Mouse (Mus musculus): Measurements from ENCODE around the gene Dph2. TPM values are rescaled to one million over a fixed set of nuclear protein-coding genes. Genes with fewer than 3 reads are reported as not detected.

Gene Dph2
- polyA plus RNA-seq, 1 experiment from 2014 or later, result 21.4 TPM

GRCm38 (mm10) chr4:117878301-117878700 lies 13.5 kb downstream of the Dph2 start:
- TF ChIP-seq CTCF (IDR thresholded peaks at IDR 0.05; ENCODE audit: low read depth), result no peak
- H3K4me2 ChIP-seq, result no peak overlapping the region
- no peaks in the 10 kb centered on the region for H3K27me3 ChIP-seq (ENCODE audit: insufficient read depth, low read length)
- ATAC-seq (ENCODE audit: insufficient read depth) (no peak), DNase-seq (no peak)
- 69% methylated on average over 10 of the region's 10 CpGs for WGBS
- H3K27ac ChIP-seq (ENCODE audit: low read depth), result no peak overlapping the region
- H3K9ac ChIP-seq, result no peak overlapping the region
- H3K4me3 ChIP-seq (ENCODE audit: low read depth, low read length), result no peak overlapping the region
- H3K36me3 ChIP-seq (ENCODE audit: insufficient read depth), result peaks cover 50% of the 10 kb centered on the region
- no peaks in the 10 kb centered on the region for H3K9me3 ChIP-seq (ENCODE audit: low read depth, low read length)
- H3K4me1 ChIP-seq (ENCODE audit: insufficient read depth), result no peaks in the 10 kb centered on the region

GRCm38 (mm10) chr4:117873615-117874014 lies 18.2 kb downstream of the Dph2 start:
- Histone ChIP-seq H3K4me2 (no peak overlapping the region), H3K4me3 (ENCODE audit: low read depth, low read length) (no peak overlapping the region), H3K9me3 (ENCODE audit: low read depth, low read length) (no peaks in the 10 kb centered on the region), H3K9ac (no peak overlapping the region), H3K27ac (ENCODE audit: low read depth) (no peak overlapping the region), H3K36me3 (ENCODE audit: insufficient read depth) (peaks cover 36% of the 10 kb centered on the region), H3K4me1 (ENCODE audit: insufficient read depth) (peaks cover 6% of the 10 kb centered on the region; the same call in 1 of the 2 replicates), H3K27me3 (ENCODE audit: insufficient read depth, low read length) (no peaks in the 10 kb centered on the region)
- no peak for TF ChIP-seq CTCF (IDR thresholded peaks at IDR 0.05; ENCODE audit: low read depth)
- DNase-seq (no peak), ATAC-seq (ENCODE audit: insufficient read depth) (no peak)
- WGBS, result 88% methylated on average over 9 of the region's 9 CpGs

GRCm38 (mm10) chr4:117872471-117872886 lies 19.4 kb downstream of the Dph2 start, which contains the start of gene Ccdc24:
Gene Ccdc24, minus strand, starts transcription at chr4:117872557.
- DNase-seq, result peak; percentile 40
- Histone ChIP-seq H3K4me1 (ENCODE audit: insufficient read depth) (peaks cover 6% of the 10 kb centered on the region; the same call in 1 of the 2 replicates), H3K9ac (peak within 1 kb of the TSS; percentile 29; the same call in 1 of the 2 replicates), H3K9me3 (ENCODE audit: low read depth, low read length) (no peaks in the 10 kb centered on the region), H3K36me3 (ENCODE audit: insufficient read depth) (peaks cover 26% of the 10 kb centered on the region), H3K4me3 (ENCODE audit: low read depth, low read length) (peak within 1 kb of the TSS; percentile 20; the same call in 1 of the 2 replicates), H3K27me3 (ENCODE audit: insufficient read depth, low read length) (no peaks in the 10 kb centered on the region), H3K27ac (ENCODE audit: low read depth) (no peak within 1 kb of the TSS), H3K4me2 (peak within 1 kb of the TSS; percentile 55)
- peak; percentile 21; the same call in 1 of the 2 replicates for ATAC-seq (ENCODE audit: insufficient read depth)
- no peak for TF ChIP-seq CTCF (IDR thresholded peaks at IDR 0.05; ENCODE audit: low read depth)
- 3% methylated on average over 14 of the region's 14 CpGs for WGBS

- TF ChIP-seq CTCF (IDR thresholded peaks at IDR 0.05; ENCODE audit: low read depth), result no peak
- Histone ChIP-seq H3K27ac (ENCODE audit: low read depth) (no peak overlapping the region), H3K4me3 (ENCODE audit: low read depth, low read length) (no peak overlapping the region), H3K4me2 (no peak overlapping the region), H3K36me3 (ENCODE audit: insufficient read depth) (peaks cover 19% of the 10 kb centered on the region), H3K9ac (no peak overlapping the region), H3K4me1 (ENCODE audit: insufficient read depth) (peaks cover 6% of the 10 kb centered on the region; the same call in 1 of the 2 replicates), H3K9me3 (ENCODE audit: low read depth, low read length) (no peaks in the 10 kb centered on the region), H3K27me3 (ENCODE audit: insufficient read depth, low read length) (no peaks in the 10 kb centered on the region)
- DNase-seq, result no peak
- WGBS, result 40% methylated on average over 7 of the region's 7 CpGs
- no peak for ATAC-seq (ENCODE audit: insufficient read depth)
Observed at GRCm38 (mm10) chr4:117871787-117872186, 20.0 kb downstream of the Dph2 start.

- no peak for DNase-seq
- H3K36me3 ChIP-seq (ENCODE audit: insufficient read depth), result peaks cover 13% of the 10 kb centered on the region; the same call in 1 of the 2 replicates
- H3K4me2 ChIP-seq, result no peak overlapping the region
- WGBS, result 20% methylated on average over 1 of the region's 1 CpGs
- H3K9ac ChIP-seq, result no peak overlapping the region
- no peak overlapping the region for H3K27ac ChIP-seq (ENCODE audit: low read depth)
- H3K9me3 ChIP-seq (ENCODE audit: low read depth, low read length), result no peaks in the 10 kb centered on the region
- peaks cover 6% of the 10 kb centered on the region; the same call in 1 of the 2 replicates for H3K4me1 ChIP-seq (ENCODE audit: insufficient read depth)
- no peak overlapping the region for H3K4me3 ChIP-seq (ENCODE audit: low read depth, low read length)
- no peak for ATAC-seq (ENCODE audit: insufficient read depth)
- TF ChIP-seq CTCF (IDR thresholded peaks at IDR 0.05; ENCODE audit: low read depth), result no peak
- no peaks in the 10 kb centered on the region for H3K27me3 ChIP-seq (ENCODE audit: insufficient read depth, low read length)
Observed at GRCm38 (mm10) chr4:117870437-117870836, 21.4 kb downstream of the Dph2 start.

GRCm38 (mm10) chr4:117869317-117869716 lies 22.5 kb downstream of the Dph2 start:
- 66% methylated on average over 9 of the region's 9 CpGs for WGBS
- Histone ChIP-seq H3K4me3 (ENCODE audit: low read depth, low read length) (no peak overlapping the region), H3K27me3 (ENCODE audit: insufficient read depth, low read length) (no peaks in the 10 kb centered on the region), H3K36me3 (ENCODE audit: insufficient read depth) (peaks cover 15% of the 10 kb centered on the region; the same call in 1 of the 2 replicates), H3K9me3 (ENCODE audit: low read depth, low read length) (no peaks in the 10 kb centered on the region), H3K4me1 (ENCODE audit: insufficient read depth) (peaks cover 6% of the 10 kb centered on the region; the same call in 1 of the 2 replicates), H3K4me2 (no peak overlapping the region), H3K9ac (no peak overlapping the region), H3K27ac (ENCODE audit: low read depth) (no peak overlapping the region)
- ATAC-seq (ENCODE audit: insufficient read depth), result no peak
- DNase-seq, result no peak
- TF ChIP-seq CTCF (IDR thresholded peaks at IDR 0.05; ENCODE audit: low read depth), result no peak

- Histone ChIP-seq H3K4me1 (ENCODE audit: insufficient read depth) (peaks cover 5% of the 10 kb centered on the region; the same call in 1 of the 2 replicates), H3K9me3 (ENCODE audit: low read depth, low read length) (no peaks in the 10 kb centered on the region), H3K9ac (no peak overlapping the region), H3K27me3 (ENCODE audit: insufficient read depth, low read length) (no peaks in the 10 kb centered on the region), H3K4me3 (ENCODE audit: low read depth, low read length) (no peak overlapping the region), H3K36me3 (ENCODE audit: insufficient read depth) (0 out of 2 replicates have a peak, but pooled peaks cover 7% of the 10 kb centered on the region), H3K4me2 (peak overlapping the region; percentile 33; the same call in 1 of the 2 replicates), H3K27ac (ENCODE audit: low read depth) (no peak overlapping the region)
- DNase-seq (peak; percentile 86), ATAC-seq (ENCODE audit: insufficient read depth) (peak; percentile 19; the same call in 1 of the 2 replicates)
- WGBS, result 15% methylated on average over 24 of the region's 24 CpGs
- TF ChIP-seq CTCF (IDR thresholded peaks at IDR 0.05; ENCODE audit: low read depth), result peak; percentile 83
Observed at GRCm38 (mm10) chr4:117867823-117868222, 24.0 kb downstream of the Dph2 start.

Data from lung, embryonic 14.5 days (tissue).